Mouse (Mus musculus): ENCODE data around the gene Ino80b. TPM values are rescaled to one million over a fixed set of nuclear protein-coding genes. Genes with fewer than 3 reads are reported as not detected.

Gene Ino80b
- total RNA-seq, 2 experiments from 2014 or later: 22.3 to 25.4 TPM

- H3K27ac ChIP-seq: no peak within 1 kb of the TSS
- no peak within 1 kb of the TSS; the same call in 1 of the 2 replicates for H3K4me3 ChIP-seq
- DNase-seq (ENCODE audit: low spot score in 2 of 2): no peak
- TF ChIP-seq CTCF (conservative IDR thresholded peaks at IDR 0.05): no peak
Observed at GRCm38 (mm10) chr6:83086121-83087035, 38.9 kb downstream of the Ino80b start, which contains the start of gene Lbx2. Lbx2 (plus strand) TSS chr6:83086367.

- no peak for TF ChIP-seq CTCF (conservative IDR thresholded peaks at IDR 0.05)
- Histone ChIP-seq H3K4me3 (no peak overlapping the region), H3K27ac (no peak overlapping the region)
- no peak for DNase-seq (ENCODE audit: low spot score in 2 of 2)
Observed at GRCm38 (mm10) chr6:83084477-83084876, 40.8 kb downstream of the Ino80b start.

- no peak for TF ChIP-seq CTCF (conservative IDR thresholded peaks at IDR 0.05)
- no peak overlapping the region for H3K4me3 ChIP-seq
- DNase-seq (ENCODE audit: low spot score in 2 of 2): no peak
- H3K27ac ChIP-seq: no peak overlapping the region
Observed at GRCm38 (mm10) chr6:83083497-83083896, 41.7 kb downstream of the Ino80b start.

GRCm38 (mm10) chr6:83080210-83080609, 45.0 kb downstream of the Ino80b start:
- TF ChIP-seq CTCF (conservative IDR thresholded peaks at IDR 0.05): no peak
- Histone ChIP-seq H3K4me3 (no peak overlapping the region), H3K27ac (no peak overlapping the region)
- DNase-seq (ENCODE audit: low spot score in 2 of 2): no peak

- Histone ChIP-seq H3K27ac (peak overlapping the region; percentile 99), H3K4me3 (peak overlapping the region; percentile 95)
- peak; percentile 82 for TF ChIP-seq CTCF (conservative IDR thresholded peaks at IDR 0.05)
- DNase-seq (ENCODE audit: low spot score in 2 of 2): peak; percentile 97 to 100
Observed at GRCm38 (mm10) chr6:83078324-83078858, 46.8 kb downstream of the Ino80b start.

- peak within 1 kb of the TSS; percentile 95 for H3K4me3 ChIP-seq
- DNase-seq (ENCODE audit: low spot score in 2 of 2): peak; percentile 19 to 60
- peak within 1 kb of the TSS; percentile 99 for H3K27ac ChIP-seq
- no peak for TF ChIP-seq CTCF (conservative IDR thresholded peaks at IDR 0.05)
Observed at GRCm38 (mm10) chr6:83077630-83078323, 47.5 kb downstream of the Ino80b start, which contains the start of gene Pcgf1. Pcgf1 (plus strand) TSS chr6:83077869.

GRCm38 (mm10) chr6:83074979-83075378, 50.3 kb downstream of the Ino80b start:
- no peak for DNase-seq (ENCODE audit: low spot score in 2 of 2)
- no peak overlapping the region for H3K27ac ChIP-seq
- peak; percentile 49 for TF ChIP-seq CTCF (conservative IDR thresholded peaks at IDR 0.05)
- H3K4me3 ChIP-seq: no peak overlapping the region

Small RNAs within 50 kb of the gene (microRNA-seq; reads per million reads assigned to microRNA genes)
- 0 reads per million in 2 experiments for gene Mir3470a

Other genes starting within 250 kb of the Ino80b start
- 10 to 100 TPM; 41.0 to 44.0 TPM for gene Sema4f, start 185.7 kb downstream of the Ino80b start, total RNA-seq (2021)
- not detected for gene M1ap, start 178.5 kb downstream of the Ino80b start, total RNA-seq (2021)
- gene Dok1, start 92.0 kb downstream of the Ino80b start, total RNA-seq (2021): 1 to 10 TPM; 3.2 to 3.3 TPM
- gene Loxl3, start 91.3 kb downstream of the Ino80b start, total RNA-seq (2021): 1 to 10 TPM; 2.4 to 3.5 TPM
- 100 to 1,000 TPM; 131 to 133 TPM for gene Aup1, start 70.9 kb downstream of the Ino80b start, total RNA-seq (2021)
- gene Htra2, start 70.2 kb downstream of the Ino80b start, total RNA-seq (2021): 10 to 100 TPM; 52.9 to 54.5 TPM
- gene Dqx1, start 67.6 kb downstream of the Ino80b start, total RNA-seq (2021): under 1 TPM; 0.69 to 0.79 TPM
- not detected for gene Tlx2, start 55.1 kb downstream of the Ino80b start, total RNA-seq (2021)
- 10 to 100 TPM; 36.3 to 37.5 TPM for gene Pcgf1, start 47.6 kb downstream of the Ino80b start, total RNA-seq (2021)
- gene Lbx2, start 39.1 kb downstream of the Ino80b start, total RNA-seq (2021): under 1 TPM in 1 of 2 experiments, not detected in 1; 0.86 TPM
- gene Ccdc142, start 23.8 kb downstream of the Ino80b start, total RNA-seq (2021): 1 to 10 TPM; 7.7 to 9.1 TPM
- gene Gm42688, start 23.8 kb downstream of the Ino80b start, total RNA-seq (2021): 1 to 10 TPM; 8.5 to 9.5 TPM
- gene Mrpl53, start 16.4 kb downstream of the Ino80b start, total RNA-seq (2021): 10 to 100 TPM; 64.9 to 67.4 TPM
- 10 to 100 TPM; 24.0 to 26.4 TPM for gene Mogs, start 9.9 kb downstream of the Ino80b start, total RNA-seq (2021)
- gene Wbp1, start 3.9 kb downstream of the Ino80b start, total RNA-seq (2021): 10 to 100 TPM; 55.9 to 56.1 TPM
- 10 to 100 TPM; 80.0 to 84.0 TPM for gene Rtkn, start 10.0 kb upstream of the Ino80b start, total RNA-seq (2021)
- 10 to 100 TPM; 25.0 to 32.0 TPM for gene Wdr54, start 31.0 kb upstream of the Ino80b start, total RNA-seq (2021)
- gene 1700003E16Rik, start 31.0 kb upstream of the Ino80b start, total RNA-seq (2021): 10 to 100 TPM; 21.8 to 21.9 TPM
- gene Dctn1, start 40.5 kb upstream of the Ino80b start, total RNA-seq (2021): 100 to 1,000 TPM; 400 to 422 TPM
- gene Slc4a5, start 94.4 kb upstream of the Ino80b start, total RNA-seq (2021): under 1 TPM; 0.44 to 0.98 TPM
- gene Mthfd2, start 200.5 kb upstream of the Ino80b start, total RNA-seq (2021): 1 to 10 TPM; 5.8 to 7.1 TPM
- gene Mob1a, start 200.6 kb upstream of the Ino80b start, total RNA-seq (2021): 10 to 100 TPM; 16.2 to 22.2 TPM
- gene Bola3, start 223.7 kb upstream of the Ino80b start, total RNA-seq (2021): 10 to 100 TPM; 46.0 to 49.4 TPM